Mouse (Mus musculus) embryo, embryonic 10 days (tissue): ENCODE measurements around the gene Disc1.
A peak's percentile ranks its signal among the peaks of the same experiment; 100 is the strongest.

Experiments
- DNase-seq: peaks from one replicate; pipeline ENCODE4 v3.0.0-alpha.2; 2015; ENCODE audit warnings: low spot score

Gene Disc1

DNA sequence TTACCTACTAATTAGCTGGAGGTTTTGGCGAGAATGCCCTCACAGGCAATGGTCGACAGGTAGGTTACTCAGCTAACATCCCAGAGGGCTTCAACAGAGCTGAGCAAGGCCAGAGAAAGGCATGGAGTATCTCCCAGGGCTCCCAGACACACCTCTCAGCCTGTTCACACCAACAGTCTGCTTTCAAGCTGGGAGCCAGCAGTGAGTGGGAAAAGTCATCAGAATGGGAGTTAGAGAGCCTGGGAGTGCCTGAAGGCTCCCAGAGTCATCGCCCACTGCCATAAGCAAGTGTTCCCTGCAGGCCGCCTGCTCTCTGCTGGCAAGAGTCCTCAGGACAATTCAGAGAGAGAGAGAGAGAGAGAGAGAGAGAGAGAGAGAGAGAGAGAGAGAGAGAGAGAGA, 167.1 kb downstream of the Disc1 start:
- no peak for DNase-seq

DNA sequence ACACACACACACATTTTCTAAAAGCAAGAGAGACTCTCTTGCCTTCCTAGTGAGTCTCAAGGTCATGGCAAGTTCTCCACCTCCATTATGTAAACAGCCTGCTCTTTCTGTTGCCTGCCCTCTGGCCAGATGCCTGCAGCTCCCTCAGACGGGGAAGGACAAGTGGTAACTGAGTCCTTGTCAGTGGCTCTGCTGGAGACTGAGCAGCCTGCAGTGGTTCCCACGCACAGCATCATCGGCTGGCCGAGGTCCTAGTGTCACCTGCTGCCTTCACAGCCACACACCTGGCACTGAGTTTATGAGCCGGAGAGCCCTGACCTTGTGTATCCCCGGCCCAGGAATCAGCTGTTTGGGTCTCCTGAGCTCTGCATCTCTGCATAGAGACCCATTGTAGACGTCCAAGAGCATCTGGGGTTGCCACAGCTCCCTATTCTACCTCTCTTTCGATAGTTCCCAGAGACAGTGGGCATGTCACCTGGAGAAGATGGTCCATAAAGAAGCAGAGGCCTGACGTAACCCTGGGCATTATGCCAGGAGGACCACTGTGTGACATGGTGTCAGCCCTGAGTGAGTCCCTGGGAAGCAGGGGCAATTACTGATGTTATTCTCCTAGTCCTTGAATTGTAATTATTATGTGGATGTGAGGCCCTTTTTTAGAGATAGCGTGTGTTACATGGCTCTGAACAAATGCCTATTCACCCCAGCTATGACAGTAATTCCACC, 169.2 kb downstream of the Disc1 start:
- DNase-seq: no peak

DNA sequence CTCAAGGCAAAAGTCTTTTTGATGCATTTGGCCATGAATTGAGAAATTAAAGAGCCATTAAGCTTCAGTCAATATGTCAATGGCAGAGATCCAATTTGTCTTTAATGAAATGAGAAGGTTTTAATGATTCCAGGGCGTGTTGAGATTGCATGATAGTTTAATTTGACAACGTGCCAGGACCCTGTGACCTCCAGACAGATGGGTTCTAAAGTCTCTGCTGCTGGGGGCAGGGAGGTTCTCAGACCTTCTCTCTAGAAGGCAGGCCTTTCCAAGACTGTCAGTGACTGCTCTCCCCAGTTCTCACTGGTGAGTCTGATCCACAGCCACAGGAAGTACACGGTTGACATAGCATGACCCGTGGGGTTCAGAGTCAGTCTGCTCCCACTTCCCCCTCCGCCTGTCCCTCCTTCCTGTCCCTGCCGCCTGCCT, 170.3 kb downstream of the Disc1 start:
- DNase-seq: no peak

DNA sequence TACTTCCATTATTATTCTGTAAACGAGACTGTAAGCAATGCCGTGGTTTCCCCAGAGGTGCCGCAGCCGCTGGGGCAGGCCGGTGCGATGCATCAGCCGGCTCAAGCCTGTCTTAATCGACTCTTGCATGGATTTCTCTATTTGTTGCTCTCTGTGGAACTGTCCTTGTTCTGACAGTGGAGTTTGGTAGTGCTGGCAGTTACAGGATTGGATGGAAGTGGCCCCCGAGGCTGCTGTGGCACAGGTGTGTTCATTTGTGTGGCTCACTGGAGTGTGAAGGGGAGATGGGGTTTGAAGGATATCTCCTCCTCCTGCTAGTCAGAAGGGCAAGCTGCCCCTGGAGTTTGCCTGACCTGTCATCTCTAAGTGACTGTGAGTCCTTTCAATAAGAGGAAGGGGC, 171.3 kb downstream of the Disc1 start:
- no peak for DNase-seq

DNA sequence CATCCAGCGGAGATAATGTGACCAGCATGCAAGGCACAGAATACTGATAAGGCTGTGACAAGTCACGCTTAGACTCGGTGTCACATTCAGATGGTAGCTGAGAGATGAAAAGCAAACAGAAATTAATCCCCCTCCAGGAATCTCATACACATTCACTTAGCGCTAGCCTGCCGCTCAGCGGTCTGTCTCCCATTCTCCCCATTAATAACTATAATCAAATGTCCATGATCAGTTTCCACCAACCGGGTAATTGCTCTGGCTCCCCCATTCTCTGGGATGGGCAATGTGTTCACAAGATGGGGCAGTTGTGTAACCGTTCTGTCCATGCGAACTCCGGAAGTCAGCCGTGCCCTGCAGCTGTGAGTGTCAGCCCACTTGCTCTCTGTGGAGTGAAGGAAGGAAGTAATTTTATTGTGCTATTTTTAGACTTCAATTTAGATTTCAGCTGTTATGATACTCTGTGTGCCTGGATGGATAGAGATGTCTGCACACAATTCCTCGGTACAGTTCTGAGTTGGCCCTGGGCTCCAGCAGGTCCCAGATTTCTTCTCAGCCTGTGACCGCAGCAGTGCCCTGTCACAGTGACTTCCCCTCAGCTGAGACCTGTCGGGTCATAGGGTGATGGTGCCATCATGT, 173.1 kb downstream of the Disc1 start:
- no peak for DNase-seq

DNA sequence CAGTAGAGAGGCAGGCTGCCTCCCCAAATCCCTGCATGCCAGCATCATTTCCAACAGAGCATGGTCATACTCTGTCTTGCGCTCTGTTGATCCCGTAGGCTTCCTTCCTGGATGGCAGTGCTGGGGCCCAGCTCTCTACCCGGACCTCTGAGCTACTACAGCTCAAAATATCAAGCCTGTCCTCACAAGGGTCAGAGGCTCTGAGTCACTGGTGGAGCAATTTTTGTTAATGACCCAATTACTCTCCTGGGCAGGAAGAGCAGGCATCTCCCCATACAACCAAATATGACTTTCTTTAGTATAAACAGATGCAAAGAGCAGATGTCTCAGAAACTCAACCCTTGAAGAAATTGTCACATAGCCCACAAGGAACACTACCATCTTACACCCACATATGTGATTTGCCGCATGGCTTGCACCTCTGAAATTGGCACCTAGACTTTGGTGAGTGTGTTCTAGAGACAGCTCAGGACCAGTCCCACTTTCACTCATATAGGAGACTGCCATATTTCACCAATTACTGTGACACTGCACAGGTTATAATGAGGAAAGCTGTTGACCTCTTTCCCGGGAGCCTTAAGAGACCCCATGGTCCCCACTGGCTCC, 176.6 kb downstream of the Disc1 start:
- no peak for DNase-seq

DNA sequence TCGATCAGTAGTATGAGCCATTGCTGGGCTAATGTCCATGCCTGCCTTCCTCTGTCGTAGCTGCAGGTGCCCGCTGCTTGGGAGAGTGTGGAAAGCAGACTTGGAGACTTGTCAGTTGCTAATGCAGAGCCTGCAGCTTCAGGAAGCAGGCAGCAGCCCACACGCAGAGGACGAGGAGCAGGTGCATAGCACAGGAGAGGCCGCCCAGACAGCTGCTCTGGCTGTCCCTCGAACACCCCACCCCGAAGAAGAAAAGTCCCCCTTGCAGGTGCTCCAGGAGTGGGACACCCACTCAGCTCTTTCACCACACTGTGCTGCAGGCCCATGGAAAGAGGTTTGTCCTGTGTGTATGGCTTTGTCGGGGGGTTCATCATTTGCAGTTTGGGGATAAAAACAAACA, 178.7 kb downstream of the Disc1 start:
- no peak for DNase-seq

DNA sequence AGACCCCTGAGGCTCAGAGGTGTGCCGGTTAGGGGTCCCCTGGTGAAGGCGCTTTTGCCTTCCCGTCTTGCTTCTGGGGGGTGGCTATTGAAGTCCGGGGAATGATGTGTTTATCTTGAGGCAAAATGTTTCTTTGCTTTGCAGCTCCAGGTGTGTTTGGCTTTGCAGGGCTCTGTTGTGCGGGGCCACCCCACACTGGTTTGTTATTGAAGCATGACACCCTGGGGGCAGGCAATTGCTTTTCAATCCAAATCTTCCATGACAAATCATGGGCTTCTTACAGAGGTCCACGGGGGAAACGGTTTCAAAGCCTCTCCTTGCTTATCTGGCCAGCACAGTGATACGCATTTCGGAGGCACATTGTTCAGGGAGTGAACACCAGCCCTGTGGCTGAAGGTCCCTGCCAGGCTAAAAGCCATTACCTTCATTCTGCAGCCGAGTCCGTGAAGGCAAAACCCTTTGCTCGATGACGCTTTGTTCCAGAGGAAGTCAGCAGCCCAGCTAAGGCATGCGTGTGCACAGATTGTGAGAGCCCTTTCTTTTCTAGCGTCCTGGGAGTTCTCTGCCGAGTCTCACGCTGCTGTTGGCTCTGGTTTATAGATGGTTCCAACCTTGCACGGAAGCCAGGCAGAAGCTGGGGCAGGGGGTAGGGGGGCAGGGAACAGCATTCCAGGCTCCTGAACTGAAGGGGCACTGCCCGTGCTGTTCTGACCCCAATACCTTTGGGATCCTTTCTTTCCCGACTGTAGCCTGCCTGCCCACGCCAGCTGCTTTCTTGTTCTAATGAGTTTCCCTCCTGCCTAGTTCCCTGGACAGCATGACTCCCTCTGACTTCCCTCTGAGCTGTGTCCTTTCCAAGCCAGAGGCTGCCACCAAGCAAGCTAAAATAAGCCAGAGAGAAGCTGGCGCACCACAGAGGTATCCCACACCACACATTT, 182.2 kb downstream of the Disc1 start:
- DNase-seq: peak; percentile 58

DNA sequence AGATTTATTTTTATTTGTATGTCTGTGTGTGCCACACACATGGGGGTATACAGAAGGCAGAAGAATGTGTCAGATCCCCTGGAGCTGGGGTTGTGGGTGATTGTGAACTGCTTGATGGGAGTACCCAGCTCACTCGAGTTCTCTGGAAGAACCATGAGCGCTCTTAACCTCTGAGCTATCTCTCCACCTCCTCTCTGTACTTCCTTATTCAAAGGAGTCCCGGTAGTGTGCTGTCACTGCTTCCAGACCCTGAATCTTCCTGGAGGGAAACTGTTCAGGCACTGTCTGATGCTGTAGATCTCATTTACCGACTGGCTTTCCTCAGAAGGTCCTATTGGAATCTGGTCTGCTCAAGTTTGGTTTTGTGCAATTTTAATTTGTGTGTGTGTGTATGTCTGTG, 186.8 kb downstream of the Disc1 start:
- no peak for DNase-seq

DNA sequence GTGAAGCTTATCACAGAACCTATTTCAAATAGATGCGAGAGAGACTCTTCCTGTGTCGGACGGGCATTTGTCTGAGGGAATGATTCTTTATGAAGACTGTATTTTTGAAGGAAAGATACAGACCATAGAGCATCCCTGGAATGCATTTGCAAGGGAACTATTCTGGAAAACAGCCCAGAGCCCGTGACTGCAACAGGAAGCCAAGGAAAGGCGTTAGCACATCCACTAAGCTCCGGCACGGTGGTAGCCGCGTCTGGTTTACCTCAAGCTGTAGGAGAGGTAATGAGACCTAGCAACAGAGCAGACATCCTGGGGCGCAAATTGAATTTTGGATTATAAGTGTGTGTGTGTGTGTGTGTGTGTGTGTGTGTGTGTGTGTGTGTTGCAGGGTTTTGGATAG, 188.4 kb downstream of the Disc1 start:
- DNase-seq: peak; percentile 54

DNA sequence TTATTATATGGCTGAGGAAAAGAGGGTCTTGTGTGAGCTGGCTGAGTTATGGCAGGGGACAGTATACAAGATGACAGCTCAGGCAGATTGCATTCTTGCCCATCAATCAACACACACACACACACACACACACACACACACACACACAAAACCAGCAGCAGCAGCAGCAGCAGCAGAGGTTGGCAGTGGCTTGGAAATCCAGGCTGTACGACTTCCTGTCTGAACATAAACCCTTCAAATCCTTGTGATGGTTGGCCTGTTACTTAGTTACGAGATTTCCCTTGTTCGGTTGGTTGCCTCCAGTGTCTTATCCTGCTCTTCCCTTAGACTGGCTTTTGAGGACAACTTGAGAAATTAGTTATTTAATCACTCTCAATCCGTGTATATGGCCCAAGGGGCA, 188.9 kb downstream of the Disc1 start:
- DNase-seq: no peak

DNA sequence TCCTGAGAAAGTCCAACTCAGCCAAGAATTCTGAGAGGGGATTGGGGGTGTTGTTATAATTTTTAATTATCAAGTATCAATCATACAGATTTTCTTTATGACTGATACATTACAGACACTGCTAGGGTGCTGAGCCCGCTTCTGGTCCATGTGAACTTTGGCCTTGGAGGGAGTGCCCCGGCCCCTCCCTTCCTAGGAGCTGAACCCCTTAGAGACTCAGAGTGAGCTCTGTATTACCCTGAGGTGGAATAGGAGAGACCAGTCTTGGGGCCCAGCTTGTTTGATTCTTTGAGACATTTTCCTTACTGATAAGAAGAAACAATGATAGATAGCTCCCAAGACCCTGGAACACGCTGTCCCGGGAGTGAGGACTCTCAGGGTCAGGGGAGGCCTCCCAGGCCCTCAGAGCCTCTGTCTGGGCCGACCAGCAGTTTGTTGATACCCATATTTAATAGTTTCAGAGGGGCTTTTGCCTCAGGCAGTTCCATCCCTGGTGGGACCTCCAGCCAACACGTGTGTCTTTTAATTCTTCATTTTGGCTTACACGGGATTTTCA, 192.8 kb downstream of the Disc1 start:
- no peak for DNase-seq

DNA sequence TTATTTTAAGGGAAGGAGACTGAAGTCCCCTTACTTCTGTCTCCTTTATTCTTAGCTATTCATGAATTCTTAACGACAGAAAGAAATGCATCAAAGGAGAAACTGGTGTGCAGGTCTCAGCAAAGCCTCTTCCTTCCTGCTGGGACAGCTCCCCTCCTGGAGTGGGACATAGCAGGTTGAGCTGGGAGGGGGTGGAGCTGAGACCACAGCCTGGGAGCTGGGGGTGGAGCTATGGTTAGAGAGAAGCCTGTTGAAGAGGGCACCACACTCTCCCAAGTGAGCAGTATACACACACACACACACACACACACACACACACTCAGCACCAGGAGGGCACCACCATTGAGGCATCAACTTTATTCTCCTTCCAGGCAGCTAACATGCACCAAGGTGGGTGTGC, 193.4 kb downstream of the Disc1 start:
- no peak for DNase-seq

DNA sequence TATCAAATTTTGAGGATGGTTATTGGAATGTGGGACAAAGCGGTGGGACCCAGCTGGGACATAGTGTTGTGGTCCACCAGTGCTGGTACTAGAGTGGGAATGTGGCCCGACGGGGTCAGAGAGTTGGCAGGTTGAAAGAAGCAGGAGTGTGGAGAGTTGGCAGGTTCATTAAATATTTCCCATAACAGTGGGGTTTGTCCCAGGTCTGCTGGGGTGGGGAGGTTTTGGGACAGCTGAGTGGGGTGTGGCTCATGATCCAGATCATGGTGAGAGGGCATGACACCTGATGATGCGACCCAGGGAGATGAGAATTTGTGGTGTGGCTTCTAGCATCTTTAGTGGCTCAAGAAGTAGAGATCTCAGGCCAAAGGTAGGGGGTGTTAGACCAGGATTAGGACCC, 199.0 kb downstream of the Disc1 start:
- no peak for DNase-seq

DNA sequence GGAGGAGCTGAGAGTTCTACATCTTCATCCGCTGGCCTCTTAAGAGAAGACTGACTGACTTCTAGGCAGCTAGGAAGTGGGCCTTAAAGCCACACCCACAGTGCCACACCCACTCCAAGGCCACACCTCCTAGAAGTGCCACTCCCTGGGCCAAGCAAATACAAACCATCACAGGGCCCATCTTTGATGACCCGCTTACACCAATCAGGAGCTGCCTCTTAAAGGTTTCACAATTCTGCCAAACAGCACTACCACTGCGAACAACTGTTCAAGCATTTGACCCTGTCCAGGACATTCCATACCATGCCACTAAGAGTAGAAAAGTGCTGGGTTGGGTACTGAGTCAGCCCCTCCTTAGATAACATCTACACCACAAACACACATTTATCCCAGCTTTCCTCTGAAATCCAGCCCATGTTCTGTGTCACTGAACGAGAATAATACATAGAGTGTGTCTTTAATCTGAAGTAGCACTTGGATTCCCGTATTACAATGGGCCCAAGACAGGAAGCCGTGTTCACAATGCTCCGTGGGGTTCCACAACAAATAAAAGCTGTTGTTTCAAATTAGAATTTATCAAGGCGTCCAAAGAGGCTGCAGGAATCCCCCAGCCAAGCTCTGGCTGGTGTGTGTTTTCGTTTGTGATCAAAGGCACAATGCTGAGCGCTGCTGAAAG, 199.6 kb downstream of the Disc1 start:
- no peak for DNase-seq

DNA sequence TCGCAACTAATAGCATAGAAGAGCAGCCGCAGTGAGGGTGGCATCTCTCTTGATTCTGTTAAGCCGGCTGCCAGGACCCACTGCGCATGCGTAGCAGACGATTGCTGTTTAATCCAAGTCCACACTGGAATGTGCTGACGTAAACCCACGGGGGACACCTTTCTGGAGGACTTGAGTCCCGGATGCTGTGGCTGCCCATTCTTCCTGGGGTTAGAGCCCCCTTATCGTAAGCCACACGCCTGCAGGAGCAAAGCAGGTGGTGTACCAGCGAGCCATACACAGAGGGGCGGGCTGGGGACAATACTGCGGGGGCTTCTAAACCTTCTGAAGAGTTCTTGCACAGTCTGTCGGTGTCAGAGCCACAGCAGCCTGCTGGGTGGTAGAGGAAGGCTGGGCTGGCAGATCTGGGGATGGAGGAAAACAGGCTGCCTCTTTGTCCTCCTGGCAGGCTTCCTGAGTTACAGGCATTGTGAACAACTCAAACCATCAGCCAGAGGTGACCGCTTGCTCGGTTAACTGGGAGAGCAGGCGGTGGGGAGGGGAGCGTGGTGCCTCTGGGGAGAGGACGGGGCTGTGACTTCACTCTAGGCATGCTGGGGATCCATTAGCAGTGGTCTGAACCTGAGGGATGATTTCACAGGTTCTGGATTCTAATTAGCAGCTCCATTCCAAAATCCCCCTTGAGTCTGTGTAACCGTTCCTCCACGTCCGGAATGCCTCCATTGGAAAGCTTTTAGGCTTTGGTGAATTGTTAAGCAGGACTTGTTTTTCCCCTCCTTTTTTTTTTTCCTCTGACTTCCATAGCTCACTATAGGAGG, 200.4 kb downstream of the Disc1 start:
- DNase-seq: peak; percentile 93

DNA sequence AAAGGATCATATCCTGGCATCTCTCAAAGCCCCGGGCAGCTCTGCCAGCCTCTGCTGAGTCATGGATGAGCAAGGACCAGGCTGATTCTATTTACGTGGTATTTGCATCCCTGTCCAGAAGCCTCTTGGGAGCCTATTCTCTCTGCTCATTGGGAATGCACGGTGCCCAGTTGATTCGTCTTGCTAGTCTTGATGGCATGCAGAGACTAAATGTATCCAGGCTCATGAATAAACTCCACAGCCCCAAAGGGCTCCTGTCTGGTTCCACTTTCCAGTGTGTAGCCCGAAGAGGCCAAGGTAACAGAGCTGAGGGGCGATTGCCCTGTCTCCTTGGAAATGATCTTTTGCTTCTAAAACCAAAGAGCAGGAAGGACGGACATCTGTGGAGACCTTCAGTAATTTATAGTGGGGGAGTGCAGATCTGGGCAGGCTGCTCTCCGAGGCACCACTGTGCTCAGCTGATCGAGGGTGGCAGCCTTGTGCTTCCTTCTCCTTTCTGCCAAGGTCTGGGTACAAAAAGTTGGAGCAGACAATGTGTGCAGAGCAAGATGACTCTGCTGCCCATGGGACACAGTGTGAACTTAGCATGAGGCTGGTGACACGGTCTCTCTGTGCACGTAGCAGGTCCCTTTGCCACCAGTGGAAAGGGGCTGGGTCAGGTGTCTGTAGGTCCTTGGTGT, 201.2 kb downstream of the Disc1 start:
- DNase-seq: peak; percentile 34

DNA sequence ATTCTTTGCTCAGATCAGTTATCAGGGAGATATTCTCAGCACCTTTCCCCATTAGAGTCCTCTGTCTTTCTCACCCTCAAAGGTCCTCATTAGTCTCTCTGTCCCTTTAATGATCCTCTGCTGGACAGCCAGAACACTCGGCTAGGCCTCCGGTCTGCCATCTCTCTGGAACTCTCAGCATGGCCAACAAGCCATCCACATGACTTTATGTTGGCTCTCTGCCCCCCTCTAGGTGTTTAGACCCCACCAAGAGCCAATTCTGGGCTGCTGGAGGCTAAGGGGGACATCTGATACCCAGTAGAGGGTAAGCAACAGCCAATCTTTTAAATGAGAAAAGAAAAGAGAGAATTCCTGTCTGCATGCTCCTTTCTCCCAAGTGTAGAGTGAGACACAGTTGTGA, 203.7 kb downstream of the Disc1 start:
- DNase-seq: no peak

DNA sequence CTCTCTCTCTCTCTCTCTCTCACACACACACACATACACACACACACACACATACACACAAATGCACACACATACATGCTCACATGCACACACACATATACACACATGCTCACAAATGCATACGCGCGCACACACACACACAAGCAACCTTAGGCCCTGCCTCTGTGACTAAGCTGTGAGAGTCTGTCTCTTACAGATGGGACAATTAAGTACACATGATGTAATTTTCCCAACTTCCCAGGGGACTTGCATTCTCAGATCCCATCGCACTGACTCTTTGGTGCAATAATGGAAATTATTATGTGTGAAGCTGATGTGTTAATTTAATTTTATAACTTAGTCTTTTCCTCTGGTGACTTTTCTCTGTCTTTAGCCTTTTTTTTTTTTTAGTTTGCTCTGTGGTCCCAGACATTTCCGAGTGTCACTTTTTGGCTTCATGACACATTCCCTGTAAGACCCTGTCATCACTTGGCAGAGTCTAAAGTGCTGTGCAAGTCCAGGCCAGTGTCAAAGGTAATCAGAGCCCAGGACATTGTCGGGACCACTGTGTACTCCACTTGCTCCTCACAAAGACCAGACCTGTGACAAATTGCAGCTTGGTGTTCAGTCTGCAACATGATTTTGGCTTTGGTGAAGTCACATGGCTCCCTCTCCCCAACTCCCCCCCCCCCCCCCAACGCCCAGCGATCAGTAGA, 205.0 kb downstream of the Disc1 start:
- DNase-seq: no peak
